Mouse (Mus musculus): ENCODE data around the gene Sva.

Sva gene

DNA sequence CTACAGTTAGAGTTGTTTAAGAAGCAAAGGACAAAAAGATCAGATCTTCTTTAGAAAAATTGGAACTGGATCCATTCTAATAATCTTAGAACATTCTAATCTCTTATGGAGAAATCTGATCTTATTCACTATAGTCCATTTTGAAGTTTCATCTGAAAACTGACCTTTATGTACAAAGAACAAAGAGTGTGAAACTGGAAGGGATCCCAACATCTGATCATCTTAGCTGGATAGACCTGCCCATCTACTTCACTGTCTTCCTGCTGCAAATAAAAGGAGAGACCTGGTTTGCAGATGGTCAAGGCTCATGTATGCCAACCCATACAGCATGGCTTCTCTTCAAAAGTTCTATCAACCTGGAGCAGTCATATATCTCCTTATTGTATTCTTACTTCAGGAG is at the start of gene Sva:
Gene Sva, plus strand, starts transcription at position 301 of the 400 bp plus-strand sequence.
- DNase-seq = no peak
